Mouse (Mus musculus): ENCODE results near the gene Clec12b. TPM values are rescaled to one million over a fixed set of nuclear protein-coding genes. Genes with fewer than 3 reads are reported as not detected.
A peak's percentile ranks its signal among the peaks of the same experiment; 100 is the strongest.

Clec12b gene
- total RNA-seq (2014; rRNA removed) (not detected in 2 replicates), polyA plus RNA-seq (2015; fragmentation: Nextera tagmentation; extraction: Ambion mirVana) (0.16 and 0.18 TPM in 2 replicates)

DNA sequence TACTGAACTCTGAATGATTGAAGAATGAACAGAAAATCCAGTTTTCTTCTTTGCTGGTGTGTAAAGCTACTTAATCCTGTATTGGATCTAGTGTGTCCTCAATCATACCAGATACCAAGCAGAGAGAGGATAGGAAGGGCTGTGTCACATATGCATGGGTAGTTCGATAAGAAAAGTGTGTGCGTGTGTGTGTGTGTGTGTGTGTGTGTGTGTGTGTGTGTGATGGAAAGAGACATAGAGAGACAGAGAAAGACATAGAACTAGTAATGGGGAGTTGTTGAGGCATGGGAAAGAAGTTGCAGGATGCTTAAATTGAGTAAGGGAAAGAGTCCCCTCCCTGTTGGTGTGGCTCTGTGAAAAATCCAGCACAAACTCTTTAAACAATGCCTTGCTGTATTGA is at the start of gene Clec12b:
Clec12b (minus strand) TSS at position 101 of the 400 bp plus-strand sequence.
- Histone ChIP-seq H3K9me3 (ENCODE audit: low read length) (no peaks in the 10 kb centered on the region), H3K9ac (no peak within 1 kb of the TSS), H3K36me3 (ENCODE audit: insufficient read depth) (no peaks in the 10 kb centered on the region), H3K4me1 (ENCODE audit: insufficient read depth) (no peaks in the 10 kb centered on the region), H3K4me3 (ENCODE audit: low read depth, low read length) (no peak within 1 kb of the TSS), H3K4me2 (ENCODE audit: low read depth) (no peak within 1 kb of the TSS), H3K27ac (ENCODE audit: low read depth, low read length) (no peak within 1 kb of the TSS), H3K27me3 (ENCODE audit: insufficient read depth, low read length) (no peaks in the 10 kb centered on the region)
- ATAC-seq (no peak), DNase-seq (no peak)
- no peak for TF ChIP-seq CTCF (IDR thresholded peaks at IDR 0.05; ENCODE audit: low read depth)
- WGBS = 77% methylated on average over 2 of the region's 2 CpGs

DNA sequence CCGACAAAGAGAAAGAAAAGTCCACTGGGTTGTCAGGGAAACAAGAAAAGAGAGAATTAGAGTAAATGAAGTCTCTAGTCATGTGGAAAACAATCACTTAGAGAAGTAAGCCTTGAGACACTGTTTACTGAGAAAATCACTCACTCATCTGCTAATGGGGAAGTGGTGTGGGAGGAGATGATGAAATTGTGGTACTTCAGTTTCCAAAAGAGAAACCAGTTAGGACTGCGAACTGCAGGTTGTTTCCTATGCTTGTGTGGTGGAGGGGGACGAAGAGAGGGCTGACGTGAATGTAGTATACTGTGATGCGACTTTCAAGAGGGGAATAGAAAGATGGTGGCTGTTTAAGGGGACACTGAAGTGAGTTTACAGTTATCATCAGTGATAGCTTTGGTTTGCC is 48.6 kb upstream of the Clec12b start:
- no peak for ATAC-seq
- no peaks in the 10 kb centered on the region for H3K27me3 ChIP-seq (ENCODE audit: insufficient read depth, low read length)
- H3K9ac ChIP-seq = no peak overlapping the region
- no peak overlapping the region for H3K4me3 ChIP-seq (ENCODE audit: low read depth, low read length)
- H3K4me1 ChIP-seq (ENCODE audit: insufficient read depth) = no peaks in the 10 kb centered on the region
- DNase-seq = no peak
- no peak overlapping the region for H3K4me2 ChIP-seq (ENCODE audit: low read depth)
- H3K27ac ChIP-seq (ENCODE audit: low read depth, low read length) = no peak overlapping the region
- no peaks in the 10 kb centered on the region for H3K9me3 ChIP-seq (ENCODE audit: low read length)
- TF ChIP-seq CTCF (IDR thresholded peaks at IDR 0.05; ENCODE audit: low read depth) = no peak
- WGBS = 51% methylated on average over 5 of the region's 5 CpGs
- H3K36me3 ChIP-seq (ENCODE audit: insufficient read depth) = no peaks in the 10 kb centered on the region

DNA sequence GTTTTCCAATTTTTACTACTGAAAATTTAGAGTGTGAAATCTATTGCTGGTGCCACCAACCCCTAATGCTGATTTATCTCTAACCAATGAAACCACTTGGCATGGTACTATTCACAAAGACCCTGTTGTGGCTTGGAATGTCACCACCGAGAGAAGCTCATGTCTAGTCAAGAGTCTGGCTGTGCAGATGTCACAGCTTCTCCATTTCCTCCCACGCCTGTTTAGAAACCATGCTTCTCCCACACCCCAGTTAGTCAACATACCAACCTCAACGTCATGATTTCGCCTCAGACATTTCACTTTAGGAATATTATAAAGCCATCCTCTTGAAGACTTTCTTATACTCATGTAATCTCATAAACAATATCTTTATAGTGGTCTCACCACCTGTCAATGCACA is 41.6 kb upstream of the Clec12b start:
- ATAC-seq (no peak), DNase-seq (no peak)
- H3K27ac ChIP-seq (ENCODE audit: low read depth, low read length) = no peak overlapping the region
- no peak overlapping the region for H3K4me2 ChIP-seq (ENCODE audit: low read depth)
- H3K4me3 ChIP-seq (ENCODE audit: low read depth, low read length) = no peak overlapping the region
- 84% methylated on average over 4 of the region's 4 CpGs for WGBS
- H3K36me3 ChIP-seq (ENCODE audit: insufficient read depth) = no peaks in the 10 kb centered on the region
- H3K9ac ChIP-seq = no peak overlapping the region
- TF ChIP-seq CTCF (IDR thresholded peaks at IDR 0.05; ENCODE audit: low read depth) = no peak
- no peaks in the 10 kb centered on the region for H3K9me3 ChIP-seq (ENCODE audit: low read length)
- no peaks in the 10 kb centered on the region for H3K27me3 ChIP-seq (ENCODE audit: insufficient read depth, low read length)
- H3K4me1 ChIP-seq (ENCODE audit: insufficient read depth) = no peaks in the 10 kb centered on the region

DNA sequence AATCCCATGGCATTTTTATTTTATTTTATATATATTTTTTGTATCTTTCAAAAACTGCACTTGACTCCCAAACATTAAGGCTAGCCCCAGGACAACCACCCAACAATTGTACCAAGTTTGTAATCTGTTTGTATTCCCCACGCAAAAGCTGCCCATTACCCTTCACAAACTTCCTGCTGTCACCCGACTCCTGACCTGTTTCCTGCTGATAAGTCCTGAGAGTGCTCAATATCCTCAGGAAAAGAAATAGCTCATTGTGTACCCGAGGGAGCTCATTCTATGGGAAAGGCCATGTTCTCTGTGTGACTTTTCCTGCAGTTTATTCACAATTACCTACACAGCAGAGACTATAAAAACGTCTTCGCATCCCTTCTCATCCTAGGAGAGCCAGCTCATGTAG is 40.1 kb upstream of the Clec12b start:
- H3K4me2 ChIP-seq (ENCODE audit: low read depth) = no peak overlapping the region
- no peaks in the 10 kb centered on the region for H3K4me1 ChIP-seq (ENCODE audit: insufficient read depth)
- H3K9me3 ChIP-seq (ENCODE audit: low read length) = no peaks in the 10 kb centered on the region
- no peak overlapping the region for H3K27ac ChIP-seq (ENCODE audit: low read depth, low read length)
- no peaks in the 10 kb centered on the region for H3K27me3 ChIP-seq (ENCODE audit: insufficient read depth, low read length)
- H3K9ac ChIP-seq = no peak overlapping the region
- H3K4me3 ChIP-seq (ENCODE audit: low read depth, low read length) = no peak overlapping the region
- no peak for TF ChIP-seq CTCF (IDR thresholded peaks at IDR 0.05; ENCODE audit: low read depth)
- no peak for ATAC-seq
- no peak for DNase-seq
- WGBS = 40% methylated on average over 5 of the region's 5 CpGs
- H3K36me3 ChIP-seq (ENCODE audit: insufficient read depth) = no peaks in the 10 kb centered on the region

DNA sequence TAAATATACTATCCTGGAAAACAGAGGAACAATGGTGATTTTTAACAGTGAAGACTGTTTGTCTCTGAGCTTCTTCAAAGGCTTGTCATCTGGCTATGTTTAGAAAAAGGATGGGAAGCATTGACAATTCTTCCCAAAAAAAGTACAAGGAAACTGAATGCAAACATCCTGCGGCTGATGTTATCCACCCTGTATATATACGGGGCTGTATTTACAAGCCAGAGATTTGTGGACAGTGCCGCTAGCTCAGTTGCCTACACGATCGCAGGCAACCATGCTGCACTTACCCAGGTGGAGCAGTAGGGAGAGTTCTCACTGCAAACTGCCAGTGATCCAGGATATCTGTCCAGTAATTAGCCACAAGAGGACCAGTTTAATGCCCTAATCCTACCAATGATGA is 39.5 kb upstream of the Clec12b start:
- Histone ChIP-seq H3K9ac (no peak overlapping the region), H3K4me3 (ENCODE audit: low read depth, low read length) (no peak overlapping the region), H3K27me3 (ENCODE audit: insufficient read depth, low read length) (no peaks in the 10 kb centered on the region), H3K4me2 (ENCODE audit: low read depth) (no peak overlapping the region), H3K36me3 (ENCODE audit: insufficient read depth) (no peaks in the 10 kb centered on the region), H3K9me3 (ENCODE audit: low read length) (no peaks in the 10 kb centered on the region), H3K4me1 (ENCODE audit: insufficient read depth) (no peaks in the 10 kb centered on the region), H3K27ac (ENCODE audit: low read depth, low read length) (no peak overlapping the region)
- ATAC-seq = no peak; the same call in 1 of the 2 replicates
- no peak for DNase-seq
- 79% methylated on average over 5 of the region's 5 CpGs for WGBS
- no peak for TF ChIP-seq CTCF (IDR thresholded peaks at IDR 0.05; ENCODE audit: low read depth)

DNA sequence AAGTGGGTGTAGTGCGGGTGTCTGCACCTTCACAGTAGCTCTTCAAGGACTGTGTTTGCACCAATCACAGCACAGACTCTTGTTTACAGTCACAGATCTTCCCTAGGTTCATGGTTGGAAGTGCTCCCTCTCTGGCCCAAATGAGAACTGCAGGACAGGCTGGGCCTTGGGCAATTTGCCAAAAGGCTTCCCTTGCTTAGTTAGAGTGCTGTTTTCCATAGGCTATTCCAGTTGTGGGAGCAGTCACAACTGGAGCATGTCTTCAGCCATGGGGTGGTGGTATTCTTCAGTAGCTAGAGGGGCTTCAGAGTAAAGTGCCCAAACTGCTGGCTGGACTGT is 38.0 kb upstream of the Clec12b start:
- Histone ChIP-seq H3K4me1 (ENCODE audit: insufficient read depth) (no peaks in the 10 kb centered on the region), H3K27ac (ENCODE audit: low read depth, low read length) (no peak overlapping the region), H3K4me2 (ENCODE audit: low read depth) (no peak overlapping the region), H3K4me3 (ENCODE audit: low read depth, low read length) (no peak overlapping the region), H3K27me3 (ENCODE audit: insufficient read depth, low read length) (no peaks in the 10 kb centered on the region), H3K9me3 (ENCODE audit: low read length) (no peaks in the 10 kb centered on the region), H3K9ac (no peak overlapping the region), H3K36me3 (ENCODE audit: insufficient read depth) (no peaks in the 10 kb centered on the region)
- TF ChIP-seq CTCF (IDR thresholded peaks at IDR 0.05; ENCODE audit: low read depth) = peak; percentile 84
- DNase-seq (peak; percentile 78), ATAC-seq (peak; percentile 85)
- 18% methylated on average over 1 of the region's 1 CpGs for WGBS

DNA sequence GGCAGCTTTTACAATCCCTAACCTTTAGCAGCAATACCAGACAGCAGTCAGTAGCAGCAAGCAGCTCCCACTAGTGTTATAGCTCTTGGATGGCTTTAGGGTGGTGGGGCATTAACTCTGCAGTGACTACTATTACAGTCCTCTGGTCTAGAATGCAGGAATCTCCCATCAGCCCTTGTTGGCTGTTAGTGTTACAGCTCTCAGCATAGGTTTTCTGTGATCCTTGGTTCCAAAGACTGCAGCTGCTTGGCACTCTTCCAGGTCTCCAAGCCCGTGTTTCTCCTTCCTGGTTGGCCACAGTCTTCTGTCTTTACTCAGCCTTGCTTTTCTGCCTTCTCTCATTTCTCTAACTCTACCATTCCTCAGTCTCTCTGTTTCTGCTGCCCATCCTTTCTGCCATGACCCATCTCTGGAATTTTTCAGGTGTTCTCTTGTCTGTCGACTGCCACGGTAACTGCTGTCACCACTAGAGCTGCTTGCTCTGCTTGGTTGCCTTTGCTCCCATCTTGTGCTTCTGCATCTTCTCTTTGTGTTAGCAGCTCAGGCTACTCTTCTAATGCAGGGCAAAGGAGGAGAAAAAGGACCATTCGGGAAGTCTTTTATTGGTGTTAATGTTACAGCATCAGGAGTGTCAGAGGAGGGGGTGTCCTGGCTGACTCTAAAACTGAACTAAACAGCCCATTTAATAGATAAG is 37.5 kb upstream of the Clec12b start:
- Histone ChIP-seq H3K9me3 (ENCODE audit: low read length) (no peaks in the 10 kb centered on the region), H3K27me3 (ENCODE audit: insufficient read depth, low read length) (no peaks in the 10 kb centered on the region), H3K4me1 (ENCODE audit: insufficient read depth) (no peaks in the 10 kb centered on the region), H3K4me3 (ENCODE audit: low read depth, low read length) (no peak overlapping the region), H3K9ac (no peak overlapping the region), H3K36me3 (ENCODE audit: insufficient read depth) (no peaks in the 10 kb centered on the region), H3K27ac (ENCODE audit: low read depth, low read length) (no peak overlapping the region), H3K4me2 (ENCODE audit: low read depth) (no peak overlapping the region)
- peak; percentile 23 for DNase-seq
- no peak for TF ChIP-seq CTCF (IDR thresholded peaks at IDR 0.05; ENCODE audit: low read depth)
- ATAC-seq = peak; percentile 36
- WGBS = 64% methylated on average over 4 of the region's 4 CpGs

Data from forebrain, postnatal 0 days (tissue).